In the genomic region with DNA sequence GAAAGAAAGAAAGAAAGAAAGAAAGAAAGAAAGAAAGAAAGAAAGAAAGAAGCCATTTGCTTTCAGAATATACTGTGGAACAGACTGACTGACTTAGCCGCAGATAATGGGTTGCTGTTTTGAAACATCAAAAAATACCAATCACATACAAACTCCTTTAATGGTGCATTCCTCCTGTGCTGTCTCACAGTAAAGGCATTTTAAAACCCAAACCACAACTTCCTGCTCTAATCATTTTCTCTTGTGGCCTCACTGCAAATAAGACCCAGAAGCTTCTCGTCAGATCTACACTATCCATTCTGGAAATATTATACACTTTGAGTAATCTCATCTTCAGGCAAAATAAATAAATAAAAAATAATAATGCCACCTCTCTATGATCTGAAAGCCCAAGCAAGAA, we compare ENCODE assay signal across 18 mouse cellular contexts. TPM values are rescaled to one million over a fixed set of nuclear protein-coding genes. Genes with fewer than 3 reads are reported as not detected.
DNase-seq lines count a peak whose midpoint lies in the region; TF ChIP-seq lines count a peak whose summit lies in the region.
"Had no signal": no experiment of that assay in that cellular context is flagged by ENCODE, and none has a peak within 500 bp of the region (broad histone marks: within the 10 kb centered on the region; RNA-seq: fewer than 3 reads in every experiment).

No protein-coding gene starts in this region.

- H3ac ChIP-seq in C2C12 (ENCODE audit: control insufficient read depth, insufficient read length, low read depth) (no peak overlapping the region), myocyte (ENCODE audit: control insufficient read depth, insufficient read length) (no peak overlapping the region)

- H3K79me3 ChIP-seq in C2C12 (ENCODE audit: low read depth), result no peaks in the 10 kb centered on the region

- no peak overlapping the region for H3K4me3 ChIP-seq in C2C12 (ENCODE audit: insufficient read depth, poor library complexity, severe bottlenecking)
- H3K4me3 ChIP-seq in myocyte, result no peak overlapping the region
- H3K4me3 ChIP-seq: embryonic facial prominence, embryonic 10.5 days; embryonic facial prominence, embryonic 12.5 days; forebrain, embryonic 12.5 days had no signal

- H3K36me3 ChIP-seq in C2C12 (ENCODE audit: control insufficient read depth, insufficient read depth), result no peaks in the 10 kb centered on the region
- no peaks in the 10 kb centered on the region for H3K36me3 ChIP-seq in myocyte (ENCODE audit: control insufficient read depth, insufficient read depth)
- H3K36me3 ChIP-seq: embryonic facial prominence, embryonic 10.5 days; embryonic facial prominence, embryonic 12.5 days; forebrain, embryonic 12.5 days had no signal

- H3K4me2 ChIP-seq in myocyte (ENCODE audit: low read depth), result peak overlapping the region; percentile 48
- H3K4me2 ChIP-seq: embryonic facial prominence, embryonic 12.5 days; forebrain, embryonic 12.5 days had no signal

- peak; percentile 44 for DNase-seq in 3134 (ENCODE audit: extremely low read depth, insufficient read length, low spot score)
- peak; percentile 49 for DNase-seq in NIH3T3 (ENCODE audit: low read depth)
- no peak for DNase-seq in neural tube, embryonic 10.5 days (ENCODE audit: extremely low spot score, low spot score)
- no peak for DNase-seq in ovary, postnatal 36 days (ENCODE audit: low spot score)
- DNase-seq in ovary, postnatal 10 days (ENCODE audit: low spot score), result no peak
- DNase-seq: adrenal gland, adult 8-10 months; adrenal gland, postnatal 14 days; adrenal gland, postnatal 36 days; B cell, adult 2 months; cerebellum, adult 18-20 months; cerebellum, adult 9-10 months; cerebellum, postnatal 10 days; cerebellum, postnatal 25 days had no signal

- H3K27me3 ChIP-seq in C2C12 (ENCODE audit: control insufficient read depth, insufficient read depth, insufficient read length) (no peaks in the 10 kb centered on the region), myocyte (ENCODE audit: control insufficient read depth, insufficient read depth, insufficient read length) (no peaks in the 10 kb centered on the region)
- H3K27me3 ChIP-seq: embryonic facial prominence, embryonic 12.5 days; forebrain, embryonic 12.5 days had no signal

- TF ChIP-seq POLR2A in myocyte (IDR thresholded peaks at IDR 0.05; ENCODE audit: insufficient read length, low read depth), result no peak

- no peak for TF ChIP-seq CTCF in C2C12 (IDR thresholded peaks at IDR 0.05; ENCODE audit: control insufficient read depth, insufficient read depth, insufficient read length)

- no peaks in the 10 kb centered on the region for H3K79me2 ChIP-seq in C2C12 (ENCODE audit: control insufficient read depth, insufficient read depth)
- H3K79me2 ChIP-seq in myocyte (ENCODE audit: control insufficient read depth, insufficient read depth), result no peaks in the 10 kb centered on the region

TF ChIP-seq in C2C12, 6 proteins besides CTCF, POLR2A, EP300 and RAD21:
- TF ChIP-seq FOSL1 (IDR thresholded peaks at IDR 0.05; ENCODE audit: insufficient read depth, low read length, poor library complexity, severe bottlenecking) (peak; percentile 32), CEBPB (IDR thresholded peaks at IDR 0.05; ENCODE audit: low read depth) (peak; percentile 32), MAX (IDR thresholded peaks at IDR 0.05) (no peak)

TF ChIP-seq in myocyte, 11 proteins besides CTCF, POLR2A, EP300 and RAD21:
- no peak for TF ChIP-seq MAX (IDR thresholded peaks at IDR 0.05; ENCODE audit: low read depth)
- TF ChIP-seq POLR2AphosphoS2 (IDR thresholded peaks at IDR 0.05; ENCODE audit: insufficient read length, low read depth), result no peak
- no peak for TF ChIP-seq USF1 (IDR thresholded peaks at IDR 0.05; ENCODE audit: low read depth)
- TF ChIP-seq CEBPB (IDR thresholded peaks at IDR 0.05; ENCODE audit: insufficient read depth, poor library complexity, severe bottlenecking), result no peak
- TF ChIP-seq REST (IDR thresholded peaks at IDR 0.05; ENCODE audit: insufficient read depth, insufficient read length), result no peak
- TF ChIP-seq MYOG (IDR thresholded peaks at IDR 0.05; ENCODE audit: control insufficient read depth in 1 of 3, insufficient read depth in 1 of 3, insufficient read length in 2 of 3, low read depth in 2 of 3), result no peak
- no peak for TF ChIP-seq TCF3 (IDR thresholded peaks at IDR 0.05; ENCODE audit: insufficient read length, low read depth)

RNA-seq across cellular contexts. Expression of a gene that starts 50.4 kb away (rescaled TPM):
- polyA plus RNA-seq in C2C12 (2012; fragmentation: generic; extraction: Trizol) (13.8 TPM), myocyte (2012; fragmentation: generic; extraction: Trizol) (7.0 TPM)

Comparison
In these comparisons a context has a peak if more than half of its experiments do, and no peak if none do; other contexts are left out.
1. DNase-seq: peak in 3134 (single experiment) and NIH3T3 (single experiment); none in neural tube, embryonic 10.5 days (single experiment), ovary, postnatal 36 days (single experiment) and ovary, postnatal 10 days (single experiment).